Mouse (Mus musculus) hindbrain, embryonic 11.5 days (tissue): ENCODE measurements around the gene Atg4b. TPM values are rescaled to one million over a fixed set of nuclear protein-coding genes. Genes with fewer than 3 reads are reported as not detected.

Experiments
- ATAC-seq: fragments of 200-750 bp; cut with Nextera tagmentation; 2 replicates; pipeline ENCODE4 v1.8.0; 2017; ENCODE audit warnings: mild to moderate bottlenecking, moderate TSS enrichment, moderate library complexity; ENCODE audit not compliant: low FRiP score
- DNase-seq: peaks from one replicate; pipeline ENCODE4 v3.0.0-alpha.2; 2015; ENCODE audit warnings: low spot score
- H3K27ac ChIP-seq: fragments of 300-500 bp; sonication (generic); 2 replicates; pipeline ENCODE4 v1.5.1; 2014; ENCODE audit warnings: mild to moderate bottlenecking, low read depth, low read length
- H3K27me3 ChIP-seq: fragments of 300-500 bp; sonication (generic); 2 replicates; pipeline ENCODE4 v1.6.1; 2014; ENCODE audit warnings: mild to moderate bottlenecking, low read length, moderate library complexity, mixed read lengths; ENCODE audit not compliant: control insufficient read depth, insufficient read depth
- H3K36me3 ChIP-seq: fragments of 300-500 bp; sonication (generic); 2 replicates; pipeline ENCODE4 v1.6.1; 2014; ENCODE audit warnings: mild to moderate bottlenecking, low read length, moderate library complexity, mixed read lengths; ENCODE audit not compliant: control insufficient read depth, insufficient read depth
- H3K4me1 ChIP-seq: fragments of 300-500 bp; sonication (generic); replicated peaks from 2 replicates; pipeline ENCODE4 v1.6.1; 2014; ENCODE audit warnings: low read length, mixed read lengths; ENCODE audit not compliant: control insufficient read depth, insufficient read depth
- H3K4me2 ChIP-seq: fragments of 300-500 bp; sonication (generic); replicated peaks from 2 replicates; pipeline ENCODE4 v1.6.1; 2014; ENCODE audit warnings: mild to moderate bottlenecking, low read depth, low read length
- H3K4me3 ChIP-seq: fragments of 300-500 bp; sonication (generic); 2 replicates; pipeline ENCODE4 v1.5.1; 2014; ENCODE audit warnings: low read depth, low read length
- H3K9ac ChIP-seq: fragments of 300-500 bp; sonication (generic); 2 replicates; pipeline ENCODE4 v1.6.1; 2014; ENCODE audit warnings: low read depth, low read length
- H3K9me3 ChIP-seq: fragments of 300-500 bp; sonication (generic); 2 replicates; pipeline ENCODE4 v1.6.1; 2016; ENCODE audit warnings: low read length; ENCODE audit not compliant: control insufficient read depth
- WGBS: fragments of 180-500 bp; shearing (Covaris S2); extraction: QIAGEN DNeasy Blood & Tissue Kit; methylation state at CpG from one replicate; pipeline ENCODE4 v1.1.7; 2014; 5-methylcytosine and 5-hydroxymethylcytosine counted together
- polyA plus RNA-seq: library from polyadenylated mRNA; unstranded; fragments of >200 nt; fragmentation: Nextera tagmentation; extraction: Ambion mirVana; gene quantifications from 2 replicates; pipeline ENCODE4 v1.2.1, GENCODE M21; 2014

Gene Atg4b
- polyA plus RNA-seq, result 89.7 and 101 TPM in 2 replicates

DNA sequence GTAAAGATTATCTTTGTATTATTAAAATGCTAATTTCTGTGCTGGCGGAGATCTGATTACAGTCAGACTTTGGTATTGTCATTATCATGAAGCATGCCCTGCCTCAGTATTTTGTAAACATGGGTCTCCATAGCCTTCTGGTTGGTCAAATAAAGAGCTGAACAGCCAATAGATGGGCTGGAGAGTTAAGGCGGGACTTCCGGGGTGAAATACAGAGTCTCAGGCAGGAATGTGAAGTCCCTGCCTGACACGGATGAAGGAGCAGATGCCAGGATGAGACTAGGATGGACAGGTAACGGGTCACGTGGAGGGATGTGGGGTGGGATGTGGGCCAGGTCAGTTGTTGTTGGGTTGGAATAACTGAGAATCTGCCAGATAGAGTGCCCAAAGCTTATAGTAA, at the start of gene Atg4b:
Atg4b (plus strand) TSS at position 211 of the 400 bp plus-strand sequence.
- no peak within 1 kb of the TSS for H3K4me2 ChIP-seq
- no peaks in the 10 kb centered on the region; the same call in 1 of the 2 replicates for H3K4me1 ChIP-seq
- no peak within 1 kb of the TSS for H3K4me3 ChIP-seq
- no peaks in the 10 kb centered on the region for H3K27me3 ChIP-seq
- WGBS, result 77% methylated on average over 6 of the region's 6 CpGs
- no peaks in the 10 kb centered on the region for H3K36me3 ChIP-seq
- no peak within 1 kb of the TSS for H3K27ac ChIP-seq
- no peak within 1 kb of the TSS for H3K9ac ChIP-seq
- ATAC-seq (no peak), DNase-seq (no peak)
- no peaks in the 10 kb centered on the region for H3K9me3 ChIP-seq

DNA sequence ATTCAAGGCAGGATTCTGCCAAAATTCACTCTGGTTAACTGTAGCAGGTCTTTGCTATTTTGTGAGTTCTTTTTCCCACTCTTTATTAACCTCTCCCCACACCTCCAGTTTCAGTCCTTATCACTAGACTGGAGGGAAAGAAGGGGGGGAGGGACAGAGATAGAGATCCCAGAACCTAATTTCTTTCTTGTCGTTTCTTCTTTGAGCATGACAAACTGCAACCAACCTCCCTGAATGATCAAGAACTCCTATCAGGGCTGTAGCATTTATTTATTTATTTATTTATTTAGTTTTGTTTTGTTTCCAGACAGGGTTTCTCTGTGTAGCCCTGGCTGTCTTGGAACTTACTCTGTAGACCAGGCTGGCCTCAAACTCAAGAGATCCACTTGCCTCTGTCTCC, 49.2 kb upstream of the Atg4b start:
- no peak overlapping the region for H3K9ac ChIP-seq
- ATAC-seq (no peak), DNase-seq (no peak)
- no peak overlapping the region for H3K27ac ChIP-seq
- 100% methylated on average over 1 of the region's 1 CpGs for WGBS
- no peak overlapping the region for H3K4me3 ChIP-seq
- no peaks in the 10 kb centered on the region for H3K27me3 ChIP-seq
- no peaks in the 10 kb centered on the region for H3K36me3 ChIP-seq
- no peaks in the 10 kb centered on the region for H3K9me3 ChIP-seq
- no peaks in the 10 kb centered on the region for H3K4me1 ChIP-seq
- H3K4me2 ChIP-seq, result no peak overlapping the region

DNA sequence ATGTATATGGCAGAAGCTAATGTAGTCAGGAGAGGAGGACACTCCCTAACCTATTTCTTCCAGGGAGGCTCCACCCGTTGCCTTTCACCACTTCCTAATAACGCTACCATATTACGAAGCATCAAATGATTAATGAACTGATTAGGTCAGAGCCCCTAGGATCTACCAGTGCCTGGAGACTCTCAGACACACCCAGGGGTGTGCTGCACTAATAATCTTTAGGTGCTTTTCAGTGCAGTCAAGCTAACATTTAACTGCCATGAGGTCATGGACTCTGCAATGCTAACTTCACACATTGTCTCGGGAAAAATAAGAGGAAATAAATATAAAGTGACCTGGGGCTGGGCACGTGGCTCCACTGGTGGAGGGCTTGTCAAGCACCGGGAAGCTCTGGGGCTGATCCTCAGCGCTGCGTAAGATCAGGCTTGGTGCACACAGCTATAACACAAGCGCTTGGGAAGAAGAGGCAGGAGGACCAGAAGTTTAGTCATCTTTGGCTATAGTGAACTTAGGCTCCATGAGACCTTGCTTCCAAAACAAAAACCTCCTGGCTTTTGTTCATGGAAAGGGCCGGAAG, 47.7 kb upstream of the Atg4b start:
- no peaks in the 10 kb centered on the region for H3K4me1 ChIP-seq
- DNase-seq, result no peak
- no peaks in the 10 kb centered on the region for H3K27me3 ChIP-seq
- no peak overlapping the region for H3K27ac ChIP-seq
- H3K4me2 ChIP-seq, result no peak overlapping the region
- H3K9me3 ChIP-seq, result no peaks in the 10 kb centered on the region
- no peak for ATAC-seq
- H3K36me3 ChIP-seq, result no peaks in the 10 kb centered on the region
- no peak overlapping the region for H3K4me3 ChIP-seq
- H3K9ac ChIP-seq, result no peak overlapping the region
- 96% methylated on average over 10 of the region's 10 CpGs for WGBS

DNA sequence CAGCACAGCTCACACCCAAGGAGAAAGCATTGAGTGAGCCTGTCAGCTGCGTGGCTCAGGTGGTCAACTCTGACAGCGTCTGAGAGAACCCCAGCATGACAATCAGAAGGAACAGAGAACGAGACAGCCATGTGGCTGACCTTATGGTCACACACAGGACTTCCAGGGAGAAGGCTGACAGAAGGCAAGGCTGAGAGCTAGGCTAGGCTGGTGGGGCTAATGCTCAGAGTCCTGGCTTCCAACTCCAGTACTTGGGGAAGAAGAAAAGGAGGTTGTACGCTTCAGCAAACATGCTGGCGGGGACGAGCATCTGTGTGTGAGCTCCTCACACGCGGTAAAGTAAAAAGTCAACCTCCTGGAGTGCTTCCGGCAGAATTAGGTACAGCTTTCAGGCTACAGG, 47.0 kb upstream of the Atg4b start:
- Histone ChIP-seq H3K27me3 (no peaks in the 10 kb centered on the region), H3K27ac (no peak overlapping the region), H3K9ac (no peak overlapping the region), H3K4me3 (no peak overlapping the region), H3K9me3 (no peaks in the 10 kb centered on the region), H3K4me1 (no peaks in the 10 kb centered on the region), H3K36me3 (no peaks in the 10 kb centered on the region), H3K4me2 (no peak overlapping the region)
- 92% methylated on average over 9 of the region's 9 CpGs for WGBS
- DNase-seq, result no peak
- no peak for ATAC-seq

DNA sequence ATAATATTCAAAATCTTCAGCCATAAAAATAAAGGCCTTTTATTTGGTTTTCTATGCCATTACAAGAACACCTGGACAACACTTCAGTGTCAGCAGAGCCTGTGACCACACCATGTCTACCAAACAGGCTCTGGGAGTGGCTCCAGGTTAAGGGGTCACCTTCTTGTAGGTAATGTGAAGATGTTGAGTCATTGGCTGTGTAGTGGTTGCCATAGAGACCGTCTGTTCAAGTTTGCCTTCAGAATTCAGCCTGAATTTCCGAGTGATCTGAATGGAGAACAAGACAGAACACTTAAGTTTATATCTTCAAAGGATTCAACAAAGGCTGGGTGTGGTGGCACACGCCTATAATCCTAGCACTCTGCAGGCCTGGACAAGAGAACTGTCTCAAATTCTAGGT, 45.9 kb upstream of the Atg4b start:
- ATAC-seq, result no peak
- 76% methylated on average over 3 of the region's 3 CpGs for WGBS

DNA sequence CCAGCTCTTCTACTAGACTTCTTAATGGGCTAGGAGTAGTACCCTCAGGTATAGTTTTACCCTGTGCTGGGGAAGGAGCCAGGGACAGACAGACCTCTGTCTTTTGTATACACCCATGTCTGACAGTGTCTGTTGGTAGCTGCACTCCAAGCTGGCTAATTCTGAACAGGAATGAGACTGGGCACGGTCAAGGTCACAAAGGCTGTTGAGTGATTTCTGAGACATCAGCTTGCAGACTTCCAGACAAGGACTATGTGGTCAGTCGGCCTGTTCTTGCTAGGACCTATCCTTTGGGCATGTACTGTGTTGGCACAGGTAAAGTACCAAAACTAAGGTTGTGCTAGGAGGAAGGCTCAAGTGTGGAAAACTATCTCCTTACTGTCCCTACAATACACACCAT, 35.1 kb upstream of the Atg4b start:
- Histone ChIP-seq H3K4me2 (no peak overlapping the region), H3K36me3 (no peaks in the 10 kb centered on the region), H3K9me3 (no peaks in the 10 kb centered on the region), H3K4me3 (no peak overlapping the region), H3K9ac (no peak overlapping the region), H3K27ac (no peak overlapping the region), H3K4me1 (no peaks in the 10 kb centered on the region), H3K27me3 (no peaks in the 10 kb centered on the region)
- DNase-seq, result no peak
- 94% methylated on average over 2 of the region's 2 CpGs for WGBS
- no peak for ATAC-seq

More for the DNA sequence above, 45.9 kb upstream of the Atg4b start:
- no peak overlapping the region for H3K27ac ChIP-seq
- no peak overlapping the region for H3K4me3 ChIP-seq
- H3K4me1 ChIP-seq, result no peaks in the 10 kb centered on the region
- H3K36me3 ChIP-seq, result no peaks in the 10 kb centered on the region
- no peaks in the 10 kb centered on the region for H3K9me3 ChIP-seq
- H3K27me3 ChIP-seq, result no peaks in the 10 kb centered on the region
- DNase-seq, result no peak
- no peak overlapping the region for H3K4me2 ChIP-seq
- H3K9ac ChIP-seq, result no peak overlapping the region

DNA sequence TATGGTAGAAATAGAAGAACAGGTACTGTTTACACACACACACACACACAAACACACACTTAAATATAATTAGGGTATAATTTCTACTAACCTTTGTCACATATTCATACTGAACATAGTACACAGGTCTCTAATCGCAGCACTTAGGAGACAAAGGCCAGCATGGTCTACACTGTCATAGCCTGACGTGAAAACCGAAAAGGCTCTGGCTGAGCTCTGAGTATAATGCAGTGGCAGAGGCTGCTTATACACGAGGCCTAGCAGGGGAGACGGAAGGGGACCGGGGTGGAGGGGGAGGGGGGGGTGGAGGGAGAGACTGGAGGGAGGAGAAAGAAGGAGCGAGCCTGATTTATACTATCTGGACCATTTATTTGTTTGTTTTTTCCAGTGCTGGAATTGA, 29.7 kb upstream of the Atg4b start:
- WGBS, result 82% methylated on average over 4 of the region's 7 CpGs
- H3K27me3 ChIP-seq, result no peaks in the 10 kb centered on the region
- H3K9me3 ChIP-seq, result no peaks in the 10 kb centered on the region
- H3K36me3 ChIP-seq, result no peaks in the 10 kb centered on the region
- H3K4me1 ChIP-seq, result no peaks in the 10 kb centered on the region
- no peak overlapping the region for H3K4me2 ChIP-seq
- H3K27ac ChIP-seq, result no peak overlapping the region
- no peak overlapping the region for H3K9ac ChIP-seq
- no peak overlapping the region for H3K4me3 ChIP-seq
- no peak for ATAC-seq
- no peak for DNase-seq

DNA sequence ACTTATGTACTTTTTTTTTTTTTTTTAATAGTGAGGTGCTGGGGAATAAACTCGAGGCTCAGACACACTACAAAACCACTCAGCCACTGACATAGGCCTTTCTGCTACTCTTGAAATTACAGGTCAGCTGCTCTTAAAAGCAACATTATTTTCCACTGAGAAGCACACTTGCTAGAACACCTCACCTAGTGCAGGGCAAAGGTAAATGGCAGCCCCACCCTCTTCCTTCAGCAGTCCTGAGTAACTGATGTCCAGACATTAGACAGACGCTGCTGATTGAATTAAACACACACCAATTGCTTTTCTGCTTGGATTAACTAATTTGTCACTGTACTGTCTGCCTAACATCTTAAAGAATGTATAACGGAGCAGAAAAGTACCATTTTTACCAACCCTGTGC, 26.7 kb upstream of the Atg4b start:
- no peak overlapping the region for H3K4me3 ChIP-seq
- no peak for ATAC-seq
- no peak overlapping the region for H3K4me2 ChIP-seq
- no peak for DNase-seq
- no peaks in the 10 kb centered on the region for H3K27me3 ChIP-seq
- 86% methylated on average over 3 of the region's 3 CpGs for WGBS
- no peaks in the 10 kb centered on the region for H3K36me3 ChIP-seq
- no peaks in the 10 kb centered on the region for H3K4me1 ChIP-seq
- H3K9me3 ChIP-seq, result no peaks in the 10 kb centered on the region
- no peak overlapping the region for H3K9ac ChIP-seq
- no peak overlapping the region for H3K27ac ChIP-seq

DNA sequence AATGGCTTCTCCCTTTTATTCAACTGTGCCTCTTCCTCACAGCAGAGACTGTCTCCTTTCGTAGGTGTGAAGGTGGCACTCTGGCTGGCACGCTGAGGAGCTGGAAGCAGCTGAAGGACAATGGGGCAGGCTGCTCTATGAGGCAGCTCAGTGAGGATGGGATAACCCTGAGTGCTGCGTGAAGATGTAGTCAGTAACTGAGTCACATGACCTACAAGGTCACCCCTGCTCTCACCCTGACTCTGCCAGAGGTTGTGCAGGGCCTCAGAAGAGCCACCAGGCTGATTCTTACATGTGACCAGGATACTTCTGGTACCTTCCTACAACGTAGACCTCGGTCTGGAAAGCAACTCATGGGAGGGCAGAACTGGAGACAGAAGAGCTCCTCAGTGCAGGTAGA, 25.6 kb upstream of the Atg4b start:
- WGBS, result 86% methylated on average over 5 of the region's 5 CpGs
- no peak overlapping the region for H3K27ac ChIP-seq
- H3K4me2 ChIP-seq, result no peak overlapping the region
- no peaks in the 10 kb centered on the region for H3K4me1 ChIP-seq
- no peaks in the 10 kb centered on the region for H3K27me3 ChIP-seq
- H3K4me3 ChIP-seq, result no peak overlapping the region
- ATAC-seq (no peak), DNase-seq (no peak)
- H3K9ac ChIP-seq, result no peak overlapping the region
- no peaks in the 10 kb centered on the region for H3K36me3 ChIP-seq
- H3K9me3 ChIP-seq, result no peaks in the 10 kb centered on the region
